In genomic region chr19:6839615-6840474, GRCm38 (mm10) we compare ENCODE assay signal across 8 mouse cellular contexts. TPM values are rescaled to one million over a fixed set of nuclear protein-coding genes. Genes with fewer than 3 reads are reported as not detected.
DNase-seq lines count a peak whose midpoint lies in the region; ATAC-seq and TF ChIP-seq lines count a peak whose summit lies in the region.

No protein-coding gene starts in this region.

- peak overlapping the region; percentile 80 for H3K9ac ChIP-seq in embryonic facial prominence, embryonic 13.5 days
- H3K9ac ChIP-seq in hindbrain, embryonic 14.5 days = peak overlapping the region; percentile 63
- peak overlapping the region; percentile 78 for H3K9ac ChIP-seq in limb, embryonic 14.5 days (ENCODE audit: low read depth, low read length, severe bottlenecking)
- H3K9ac ChIP-seq in midbrain, embryonic 16.5 days (ENCODE audit: low read depth, low read length) = peak overlapping the region; percentile 78

- H3K9me3 ChIP-seq in embryonic facial prominence, embryonic 13.5 days = no peaks in the 10 kb centered on the region
- H3K9me3 ChIP-seq in hindbrain, embryonic 14.5 days (ENCODE audit: control insufficient read depth, low read length) = no peaks in the 10 kb centered on the region
- H3K9me3 ChIP-seq in limb, embryonic 14.5 days (ENCODE audit: control insufficient read depth, low read length) = no peaks in the 10 kb centered on the region
- H3K9me3 ChIP-seq in midbrain, embryonic 16.5 days (replicated peaks; ENCODE audit: control insufficient read depth, low read length, poor library complexity, severe bottlenecking) = no peaks in the 10 kb centered on the region

- peaks cover 68% of the 10 kb centered on the region for H3K27me3 ChIP-seq in embryonic facial prominence, embryonic 13.5 days
- peaks cover 42% of the 10 kb centered on the region for H3K27me3 ChIP-seq in hindbrain, embryonic 14.5 days (ENCODE audit: control insufficient read depth, insufficient read depth, low read length)
- peaks cover 29% of the 10 kb centered on the region for H3K27me3 ChIP-seq in limb, embryonic 14.5 days (ENCODE audit: control insufficient read depth, insufficient read depth, low read length)
- H3K27me3 ChIP-seq in midbrain, embryonic 16.5 days (ENCODE audit: control insufficient read depth, insufficient read depth, low read depth, low read length) = peaks cover 17% of the 10 kb centered on the region

- H3K4me1 ChIP-seq in embryonic facial prominence, embryonic 13.5 days = peaks cover 16% of the 10 kb centered on the region
- 0 out of 2 replicates have a peak, but pooled peaks cover 11% of the 10 kb centered on the region for H3K4me1 ChIP-seq in hindbrain, embryonic 14.5 days (replicated peaks; ENCODE audit: control insufficient read depth, insufficient read depth, low read length)
- H3K4me1 ChIP-seq in limb, embryonic 14.5 days (ENCODE audit: control insufficient read depth, insufficient read depth, low read length) = peaks cover 12% of the 10 kb centered on the region
- H3K4me1 ChIP-seq in midbrain, embryonic 16.5 days (ENCODE audit: control insufficient read depth, insufficient read depth, low read length) = peaks cover 11% of the 10 kb centered on the region

- WGBS in embryonic facial prominence, embryonic 13.5 days = 1% methylated on average over 46 of the region's 46 CpGs
- under 1% methylated on average over 45 of the region's 46 CpGs for WGBS in hindbrain, embryonic 14.5 days
- WGBS in limb, embryonic 14.5 days = 2% methylated on average over 38 of the region's 46 CpGs
- WGBS in midbrain, embryonic 16.5 days = 1% methylated on average over 43 of the region's 46 CpGs

- TF ChIP-seq CTCF in gastrocnemius, adult 2 months (IDR thresholded peaks at IDR 0.05) = no peak

- peaks cover 31% of the 10 kb centered on the region for H3K36me3 ChIP-seq in embryonic facial prominence, embryonic 13.5 days
- H3K36me3 ChIP-seq in hindbrain, embryonic 14.5 days (replicated peaks; ENCODE audit: control insufficient read depth, insufficient read depth) = no peaks in the 10 kb centered on the region
- H3K36me3 ChIP-seq in limb, embryonic 14.5 days (ENCODE audit: control insufficient read depth, insufficient read depth, low read length) = peaks cover 22% of the 10 kb centered on the region; the same call in 1 of the 2 replicates
- H3K36me3 ChIP-seq in midbrain, embryonic 16.5 days (ENCODE audit: control insufficient read depth, insufficient read depth, low read length) = no peaks in the 10 kb centered on the region

- 0 out of 2 replicates have a peak, but pooled peaks have one; percentile 21 for ATAC-seq in embryonic facial prominence, embryonic 13.5 days (ENCODE audit: insufficient number of reproducible peaks, insufficient read depth, low FRiP score, low TSS enrichment, low read depth)
- peak; percentile 55; the same call in 1 of the 2 replicates for ATAC-seq in hindbrain, embryonic 14.5 days (ENCODE audit: low FRiP score)
- peak; percentile 41; the same call in 1 of the 2 replicates for ATAC-seq in limb, embryonic 14.5 days (ENCODE audit: low FRiP score, low read depth)
- ATAC-seq in midbrain, embryonic 16.5 days = peak; percentile 57

- DNase-seq in gastrocnemius, adult 2 months = peak; percentile 52
- DNase-seq in gastrocnemius, adult 18-20 months (ENCODE audit: low spot score) = no peak
- peak; percentile 74 for DNase-seq in NIH3T3 (ENCODE audit: low read depth)
- peak; percentile 56 for DNase-seq in hindbrain, embryonic 14.5 days (ENCODE audit: low spot score)
- no peak for DNase-seq in limb, embryonic 14.5 days (ENCODE audit: low spot score)
- peak; percentile 49 to 52 for DNase-seq in thymus, postnatal 36 days

- TF ChIP-seq POLR2A in limb, embryonic 14.5 days (IDR thresholded peaks at IDR 0.05; ENCODE audit: borderline replicate concordance, extremely low read depth, insufficient read depth, insufficient read length) = no peak

- peak overlapping the region; percentile 83 for H3K27ac ChIP-seq in gastrocnemius, adult 2 months
- peak overlapping the region; percentile 55 for H3K27ac ChIP-seq in embryonic facial prominence, embryonic 13.5 days
- H3K27ac ChIP-seq in hindbrain, embryonic 14.5 days = no peak overlapping the region
- H3K27ac ChIP-seq in limb, embryonic 14.5 days (replicated peaks; ENCODE audit: low read depth, low read length) = no peak overlapping the region; the same call in 1 of the 2 replicates
- H3K27ac ChIP-seq in midbrain, embryonic 16.5 days (ENCODE audit: low read length) = no peak overlapping the region

- intact Hi-C loops in gastrocnemius, adult 2 months (cut with DNase I) = loop anchor here (5.0 kb wide), 1 partner anchor 67 kb away; the partner anchor contains the start of gene Trmt112

- H3K4me3 ChIP-seq in gastrocnemius, adult 2 months = peak overlapping the region; percentile 91
- H3K4me3 ChIP-seq in embryonic facial prominence, embryonic 13.5 days = peak overlapping the region; percentile 75
- peak overlapping the region; percentile 55 for H3K4me3 ChIP-seq in hindbrain, embryonic 14.5 days (replicated peaks; ENCODE audit: low read length)
- H3K4me3 ChIP-seq in limb, embryonic 14.5 days (replicated peaks; ENCODE audit: low read length) = peak overlapping the region; percentile 80
- peak overlapping the region; percentile 62 for H3K4me3 ChIP-seq in midbrain, embryonic 16.5 days (ENCODE audit: low read depth, low read length)

- H3K4me2 ChIP-seq in embryonic facial prominence, embryonic 13.5 days = peak overlapping the region; percentile 92
- H3K4me2 ChIP-seq in hindbrain, embryonic 14.5 days (replicated peaks) = peak overlapping the region; percentile 85
- H3K4me2 ChIP-seq in limb, embryonic 14.5 days (replicated peaks; ENCODE audit: low read depth, low read length, severe bottlenecking) = peak overlapping the region; percentile 95
- H3K4me2 ChIP-seq in midbrain, embryonic 16.5 days (ENCODE audit: low read length) = peak overlapping the region; percentile 96

RNA-seq across cellular contexts. Expression of gene Rps6ka4, which starts 0.6 kb away (rescaled TPM):
- total RNA-seq in gastrocnemius, adult 2 months (2021) = 1 to 10 TPM; 9.3 to 9.4 TPM
- total RNA-seq in gastrocnemius, adult 18-20 months (2021) = 10 to 100 TPM in 1 of 2 experiments, 1 to 10 TPM in 1; 9.1 to 10.6 TPM
- 20.9 and 24.3 TPM in 2 replicates for polyA plus RNA-seq in embryonic facial prominence, embryonic 13.5 days (2015; fragmentation: Nextera tagmentation; extraction: Ambion mirVana)
- polyA plus RNA-seq in hindbrain, embryonic 14.5 days (2014; fragmentation: Nextera tagmentation; extraction: Ambion mirVana) = 10.6 and 11.1 TPM in 2 replicates
- polyA plus RNA-seq in limb, embryonic 14.5 days (2012; rRNA removed) = 19.4 and 22.9 TPM in 2 replicates
- polyA plus RNA-seq in limb, embryonic 14.5 days (2014; fragmentation: Nextera tagmentation; extraction: Ambion mirVana) = 25.2 and 27.4 TPM in 2 replicates
- 10.1 and 14.6 TPM in 2 replicates for polyA plus RNA-seq in midbrain, embryonic 16.5 days (2015; fragmentation: Nextera tagmentation; extraction: Ambion mirVana)

RNA-seq across cellular contexts. Expression of gene Ccdc88b, which starts 18.2 kb away (rescaled TPM):
- total RNA-seq in gastrocnemius, adult 2 months (2021) = under 1 TPM; 0.46 to 0.59 TPM
- under 1 TPM; 0.46 to 0.74 TPM for total RNA-seq in gastrocnemius, adult 18-20 months (2021)
- polyA plus RNA-seq in embryonic facial prominence, embryonic 13.5 days (2015; fragmentation: Nextera tagmentation; extraction: Ambion mirVana) = 0.25 and 0.88 TPM in 2 replicates
- polyA plus RNA-seq in hindbrain, embryonic 14.5 days (2014; fragmentation: Nextera tagmentation; extraction: Ambion mirVana) = 0.48 and 0.90 TPM in 2 replicates
- 1.8 and 2.2 TPM in 2 replicates for polyA plus RNA-seq in limb, embryonic 14.5 days (2012; rRNA removed)
- polyA plus RNA-seq in limb, embryonic 14.5 days (2014; fragmentation: Nextera tagmentation; extraction: Ambion mirVana) = 0.69 and 0.75 TPM in 2 replicates
- polyA plus RNA-seq in midbrain, embryonic 16.5 days (2015; fragmentation: Nextera tagmentation; extraction: Ambion mirVana) = 0.27 and 0.55 TPM in 2 replicates

Comparison
In these comparisons a context has a peak if more than half of its experiments do, and no peak if none do; other contexts are left out.
1. DNase-seq: peak in gastrocnemius, adult 2 months (single experiment), NIH3T3 (single experiment), hindbrain, embryonic 14.5 days (single experiment) and thymus, postnatal 36 days (2 of 2); none in gastrocnemius, adult 18-20 months (single experiment) and limb, embryonic 14.5 days (single experiment).
2. H3K27ac ChIP-seq: peak in gastrocnemius, adult 2 months (single experiment) and embryonic facial prominence, embryonic 13.5 days (single experiment); none in hindbrain, embryonic 14.5 days (single experiment), limb, embryonic 14.5 days (single experiment) and midbrain, embryonic 16.5 days (single experiment).
3. Peak in every context shown above with its lines, with median percentiles within 50 percentile points of each other: H3K4me3 ChIP-seq, ATAC-seq, H3K4me2 ChIP-seq and H3K9ac ChIP-seq.